Mouse (Mus musculus) adrenal gland, postnatal 10 days (tissue): ENCODE measurements around the gene Tmem268. TPM values are rescaled to one million over a fixed set of nuclear protein-coding genes. Genes with fewer than 3 reads are reported as not detected.

ENCODE experiments used
- DNase-seq: peaks from one replicate; pipeline ENCODE4 v3.0.0; 2021; ENCODE audit warnings: mixed read lengths
- long read RNA-seq, 2 experiments: library from polyadenylated mRNA; stranded (forward); transcript quantifications; one replicate each; pipeline ENCODE4 v2.0.0; 2021
- total RNA-seq, 2 experiments: library from RNA; stranded (reverse); gene quantifications; 2 replicates each; pipeline ENCODE4 v1.2.3; 2021

The Tmem268 gene
- total RNA-seq: 10 to 100 TPM; 10.8 to 15.0 TPM
- long read RNA-seq, experiment 1, transcript Tmem268-201 (10 exons, 3,765 nt): major isoform, 11 of 27 reads
- long read RNA-seq, experiment 1, partial matches to known transcripts: 2 of 27 reads
- long read RNA-seq, experiment 1, other reads (novel, unspliced or antisense): 14 of 27 reads
- long read RNA-seq, experiment 2, partial matches to known transcripts: 0 of 14 reads
- long read RNA-seq, experiment 2, other reads (novel, unspliced or antisense): 10 of 14 reads

DNA sequence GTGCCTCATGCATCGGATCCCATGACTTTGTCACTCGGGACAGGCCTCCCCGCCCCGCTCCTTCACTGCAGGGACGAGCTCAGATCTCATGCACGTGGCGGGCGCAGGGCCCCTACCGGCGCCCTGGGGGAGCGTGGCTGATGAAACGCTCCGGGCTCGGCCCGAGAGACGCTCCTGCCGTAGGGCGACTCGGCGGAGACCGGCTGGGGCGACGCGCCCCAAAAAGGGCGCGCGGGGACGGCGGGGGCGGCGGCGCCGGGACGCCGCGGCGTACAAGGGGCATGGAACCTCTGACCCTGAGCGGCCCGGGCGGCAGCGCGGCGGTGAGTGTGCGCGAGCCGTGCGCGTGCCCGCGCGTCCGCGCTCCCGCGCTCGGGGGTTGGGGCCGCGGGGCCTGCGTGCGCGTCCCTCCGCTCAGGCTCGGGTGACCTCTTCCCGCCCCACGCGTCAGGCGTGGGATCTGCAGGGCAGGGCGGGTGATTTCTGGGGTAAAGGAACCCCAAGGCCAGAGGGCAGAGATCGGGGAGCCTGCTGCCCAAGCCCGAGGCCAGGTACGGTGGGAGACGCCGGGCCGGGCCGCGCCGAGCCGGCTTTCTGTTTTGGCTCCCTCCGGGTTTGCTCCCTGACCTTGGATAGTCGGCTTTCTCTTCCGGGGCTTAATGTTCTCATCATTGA lies at the start of gene Tmem268:
TSS of gene Tmem268 (plus strand) at position 375 of the 675 bp plus-strand sequence.
- peak; percentile 89 for DNase-seq

DNA sequence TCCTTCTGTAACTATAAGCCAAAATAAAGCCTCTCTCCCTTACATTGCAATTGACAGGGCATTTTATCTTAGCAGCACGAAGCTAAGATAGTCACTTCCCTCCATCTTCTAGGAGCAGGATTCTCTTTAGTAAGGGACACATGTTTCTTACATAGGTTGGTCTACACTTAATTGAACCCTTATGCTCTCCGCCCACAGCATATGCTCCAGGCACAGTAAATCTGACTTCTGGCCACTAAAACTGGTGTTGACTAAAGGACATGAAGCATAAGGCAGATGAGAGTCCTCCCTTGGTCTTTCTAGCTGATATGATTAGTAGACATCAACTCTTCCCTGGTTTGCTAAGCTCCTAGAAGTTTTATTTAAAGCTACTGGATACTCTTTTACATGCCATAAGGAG lies 45.7 kb upstream of the Tmem268 start:
- DNase-seq: no peak

DNA sequence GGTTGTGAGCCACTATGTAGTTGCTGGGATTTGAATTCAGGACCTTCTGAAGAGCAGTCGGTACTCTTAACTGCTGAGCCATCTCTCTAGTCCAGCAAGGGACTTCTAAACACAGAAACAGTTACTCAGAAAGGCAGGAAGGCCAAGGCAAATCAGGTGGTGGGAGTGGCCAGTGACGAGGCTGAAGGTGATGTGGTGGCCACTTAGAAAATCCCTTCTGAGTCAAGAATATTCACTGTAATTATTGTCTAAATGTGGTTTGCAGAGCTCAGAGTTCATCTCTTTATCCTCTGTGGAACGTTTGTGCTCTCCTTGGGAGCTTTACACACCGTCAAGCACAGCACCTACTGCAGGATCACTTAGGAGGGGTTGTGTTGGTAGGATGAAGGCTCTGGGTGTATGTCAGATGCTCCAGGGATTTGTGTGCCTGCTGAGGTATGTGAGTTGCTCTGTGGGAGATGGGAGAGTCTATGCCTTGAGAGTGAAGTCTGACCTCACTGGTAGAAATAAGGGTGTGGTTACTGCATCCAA lies 44.1 kb upstream of the Tmem268 start:
- DNase-seq: no peak

DNA sequence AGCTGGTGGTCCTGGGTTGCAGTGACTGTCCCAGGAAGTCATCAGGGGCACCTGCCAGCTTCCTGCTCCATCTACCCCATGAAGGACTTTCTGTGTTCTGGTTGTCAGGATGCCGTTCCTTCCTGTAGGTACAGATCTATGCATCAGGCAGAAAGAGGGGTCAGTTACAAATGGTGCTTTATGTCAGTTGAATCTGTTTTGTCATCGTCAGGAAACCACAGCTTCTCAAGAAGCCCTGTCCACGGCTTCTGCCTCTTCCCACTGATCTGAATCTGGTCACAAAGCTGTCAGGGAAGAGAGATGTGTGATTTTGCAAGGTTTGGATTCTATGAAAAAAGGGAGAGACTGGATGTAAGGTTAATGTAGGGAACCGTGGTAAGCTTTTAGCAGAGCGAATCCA lies 43.6 kb upstream of the Tmem268 start:
- DNase-seq: no peak

DNA sequence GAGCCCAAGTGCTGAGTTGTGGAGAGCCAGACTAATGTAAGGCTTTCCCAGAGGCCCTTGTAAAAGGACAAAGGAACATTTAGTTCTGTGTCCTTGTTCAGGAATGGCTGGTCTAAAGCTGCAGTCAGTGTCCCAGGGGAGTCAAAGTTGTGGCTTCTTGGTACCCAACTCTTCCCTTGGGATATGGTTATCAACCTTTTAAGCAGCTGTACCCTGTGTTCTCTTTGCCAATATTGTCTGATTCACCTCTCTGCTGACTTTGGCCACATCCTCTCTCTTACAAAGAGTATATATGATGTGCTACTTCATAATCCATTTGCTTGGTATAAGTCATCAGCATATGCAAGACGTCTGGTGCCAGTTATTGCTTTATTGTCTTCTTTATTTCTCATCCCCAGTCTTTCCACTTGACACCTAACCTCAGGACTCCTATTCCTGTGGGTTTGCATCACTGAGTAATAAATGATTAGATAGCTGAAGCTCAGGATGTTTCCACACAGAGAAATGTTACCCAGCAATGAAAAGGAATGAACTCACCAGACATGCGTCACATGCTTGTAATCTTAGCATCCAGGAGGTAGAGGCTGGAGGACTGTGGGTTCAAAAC lies 36.7 kb upstream of the Tmem268 start:
- DNase-seq: no peak

DNA sequence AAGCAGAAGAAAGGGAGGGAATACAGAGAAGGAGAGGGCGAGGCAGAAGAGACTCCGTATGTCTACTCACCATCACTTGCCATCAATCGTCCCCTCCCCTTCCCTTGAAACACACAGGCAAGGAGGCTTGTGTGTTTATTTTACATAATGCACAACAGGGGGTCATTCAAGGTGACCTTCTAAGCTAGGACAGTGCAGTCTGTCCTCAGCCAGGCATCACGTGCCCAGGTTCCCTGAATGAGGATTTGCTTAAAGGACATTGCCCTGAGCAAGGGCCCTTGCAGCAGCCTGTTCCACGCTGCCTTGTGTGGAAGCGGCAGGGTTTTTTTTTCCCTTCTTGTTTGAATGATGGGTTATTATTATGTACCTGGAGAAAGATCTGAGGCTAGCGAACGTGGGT lies 33.1 kb upstream of the Tmem268 start:
- DNase-seq: no peak

DNA sequence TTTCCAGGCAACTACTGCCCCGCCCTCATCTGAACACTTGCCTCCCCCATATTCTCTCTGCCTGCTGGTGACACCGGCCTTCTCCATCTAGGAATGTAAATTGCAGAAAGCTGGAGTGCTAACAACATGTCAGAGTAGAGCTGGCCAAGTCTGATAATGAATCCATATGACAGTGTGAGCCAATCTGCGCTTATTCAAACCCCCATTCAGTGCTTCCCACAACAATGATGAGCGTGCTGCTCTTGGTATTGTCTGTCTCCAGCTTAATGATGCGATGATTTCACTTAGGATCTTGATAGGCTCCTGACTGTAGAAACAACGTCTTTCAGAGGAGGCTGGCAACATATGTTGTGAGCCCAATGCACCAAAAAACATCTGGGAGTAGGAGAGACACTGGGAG lies 29.6 kb upstream of the Tmem268 start:
- no peak for DNase-seq

DNA sequence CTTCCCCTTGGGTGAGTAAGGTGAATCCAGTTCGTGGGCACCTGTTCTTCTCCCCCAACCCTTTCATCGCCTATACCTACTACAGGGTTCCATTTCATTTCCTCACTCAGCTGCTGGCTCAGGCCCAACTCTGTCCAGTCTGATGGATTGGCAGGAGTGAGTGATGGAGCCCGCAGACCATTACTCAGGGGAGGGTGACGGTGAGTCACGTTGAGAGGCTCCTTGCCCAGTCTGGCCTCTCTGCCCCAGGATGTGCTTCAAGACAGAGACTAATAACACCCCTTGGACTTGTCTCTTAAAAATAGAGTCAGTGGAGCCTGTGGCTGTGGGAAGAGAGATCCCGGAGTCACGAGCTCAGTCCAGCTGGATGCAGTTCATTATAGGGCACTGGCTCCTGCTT lies 28.2 kb upstream of the Tmem268 start:
- DNase-seq: peak; percentile 41

DNA sequence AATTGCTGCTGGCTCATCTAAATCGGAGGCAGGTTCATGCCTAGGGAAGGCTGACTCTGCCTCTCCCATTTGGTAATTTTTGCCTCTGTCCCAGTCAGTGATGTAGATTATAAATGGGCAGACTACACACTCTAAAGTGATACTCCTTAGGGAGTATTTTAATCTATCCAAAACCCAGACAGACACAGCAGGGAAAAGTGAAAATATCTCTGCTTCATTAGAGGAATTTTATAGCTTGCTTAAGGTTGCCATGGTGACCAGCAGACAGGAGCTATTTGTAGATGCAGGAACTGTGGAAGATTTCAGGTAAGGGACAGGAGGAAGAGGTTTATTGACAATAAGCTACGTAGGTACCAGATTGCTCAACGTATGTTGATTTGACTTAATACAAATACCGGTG lies 21.0 kb upstream of the Tmem268 start:
- DNase-seq: no peak

DNA sequence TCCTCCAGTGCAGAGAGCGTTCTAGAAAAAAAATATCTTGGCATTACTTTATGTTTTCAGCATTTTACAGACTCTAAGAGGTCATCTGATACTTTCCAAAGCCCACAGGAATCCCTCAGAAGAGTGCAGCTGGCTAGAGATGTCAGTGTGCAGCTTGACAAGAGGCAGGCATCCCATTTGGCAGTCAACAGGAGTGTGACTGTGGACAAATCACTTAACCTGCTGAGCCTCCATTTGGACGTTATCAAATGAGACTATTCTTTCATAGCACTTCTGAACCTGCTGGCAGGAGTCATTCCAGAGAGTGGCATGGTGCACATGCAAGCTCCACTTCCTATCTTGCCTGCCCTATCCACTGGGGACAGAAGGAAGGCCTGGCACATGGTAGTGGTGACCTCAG lies 16.4 kb upstream of the Tmem268 start:
- DNase-seq: no peak

DNA sequence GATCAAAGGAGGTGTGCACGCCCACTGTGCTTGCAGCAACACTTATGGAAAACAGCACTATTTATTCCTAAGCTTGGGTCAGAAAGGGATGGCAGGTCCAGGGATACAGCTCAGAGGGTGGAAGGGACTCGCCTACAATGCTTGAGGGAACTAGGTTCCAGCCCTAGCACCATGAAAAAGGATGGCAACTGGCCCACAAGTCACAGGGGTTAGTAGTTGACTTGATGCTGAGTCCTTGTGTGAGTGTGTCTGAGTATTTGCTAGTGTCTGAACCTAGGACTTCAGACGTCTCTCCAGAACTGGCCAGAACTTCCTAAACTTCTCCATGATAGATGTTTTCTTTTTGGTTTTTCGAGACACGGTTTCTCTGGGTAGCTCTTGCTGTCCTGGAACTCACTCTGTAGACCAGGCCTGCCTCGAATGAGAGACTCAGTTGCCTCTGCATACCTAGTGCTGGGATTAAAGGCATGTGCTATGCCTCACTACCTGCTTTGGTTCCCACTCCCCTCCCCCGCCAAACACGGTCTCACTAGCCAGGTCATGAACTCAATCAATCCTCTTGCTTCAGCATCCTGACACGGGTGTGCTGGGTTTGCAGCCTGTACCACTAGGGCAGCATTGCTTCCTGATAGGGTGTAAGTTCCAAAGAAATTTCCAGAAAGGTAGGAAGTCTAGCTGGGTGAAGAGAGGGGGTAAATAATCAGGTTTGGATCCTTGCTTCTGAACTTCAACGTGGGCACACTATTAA lies 14.7 kb upstream of the Tmem268 start:
- no peak for DNase-seq

DNA sequence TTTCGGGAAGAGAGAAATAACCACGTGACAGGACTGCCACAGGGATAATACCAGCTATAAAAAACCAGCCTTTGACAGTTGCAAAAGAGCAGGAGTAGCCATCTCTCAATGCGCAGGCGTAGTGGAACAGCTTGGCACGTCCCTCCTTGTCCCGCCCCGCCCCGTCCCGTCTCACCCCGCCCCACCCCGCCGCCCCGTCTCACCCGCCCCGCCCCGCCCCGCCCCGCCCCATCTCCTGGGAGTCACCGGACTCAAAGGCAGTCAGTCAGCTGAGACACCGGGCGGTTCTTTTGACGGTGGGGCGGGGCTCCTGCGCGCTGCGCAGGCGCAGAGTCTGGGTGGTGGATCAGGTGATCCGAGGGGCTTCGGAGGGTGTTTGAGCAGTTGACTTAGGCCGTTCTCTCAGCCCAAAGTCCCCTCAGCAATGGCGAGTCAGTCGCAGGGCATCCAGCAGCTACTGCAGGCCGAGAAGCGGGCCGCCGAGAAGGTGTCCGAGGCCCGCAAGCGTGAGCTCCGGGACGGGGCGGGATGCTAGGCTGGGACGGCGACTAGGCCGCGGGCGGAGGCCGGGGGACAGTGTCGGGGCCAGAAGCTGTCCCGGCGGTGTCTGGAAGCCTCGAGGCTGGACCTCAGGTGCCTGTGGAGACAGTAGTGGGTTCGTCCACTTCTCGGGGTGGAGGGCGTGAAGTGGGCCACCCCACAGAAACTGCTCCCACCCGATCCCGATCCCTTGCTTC lies 13.9 kb upstream of the Tmem268 start, which contains the start of gene Atp6v1g1:
TSS of gene Atp6v1g1 (plus strand) at position 279 of the 737 bp plus-strand sequence.
- peak; percentile 96 for DNase-seq

DNA sequence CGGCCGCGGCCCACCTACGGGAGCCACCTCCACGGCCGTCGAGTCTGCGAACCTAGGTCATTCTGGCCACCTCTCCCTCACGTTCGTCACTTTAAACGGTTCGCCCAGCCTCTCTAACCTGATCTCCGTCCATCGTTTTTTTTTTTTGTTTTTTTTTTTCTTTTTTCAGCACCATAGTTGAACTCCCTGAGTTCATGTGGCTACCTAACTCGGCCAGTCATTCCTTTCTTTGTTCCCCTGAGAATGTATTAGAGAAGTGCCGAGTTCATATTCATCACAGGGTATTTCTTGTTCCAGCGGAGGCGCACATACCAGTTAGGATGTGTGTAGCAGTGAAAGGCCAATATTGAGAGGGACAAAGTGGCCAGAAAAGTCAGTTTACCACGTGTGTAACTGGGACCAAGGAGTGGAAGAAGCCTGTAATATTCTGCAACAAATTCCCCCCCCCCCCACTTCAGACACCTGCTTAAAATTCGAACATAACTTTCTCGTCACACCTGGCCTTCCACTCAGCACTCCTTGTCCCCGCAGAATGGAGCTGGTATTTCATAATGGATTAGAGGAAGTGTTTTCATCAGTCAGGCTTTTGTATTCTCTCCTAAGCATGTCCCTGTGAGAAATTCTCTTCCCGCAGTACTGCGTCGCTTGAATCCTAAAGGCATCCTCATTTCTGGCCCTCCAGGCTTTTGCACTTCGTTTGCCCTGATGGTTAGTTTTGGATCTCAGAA lies 13.2 kb upstream of the Tmem268 start:
- DNase-seq: no peak

DNA sequence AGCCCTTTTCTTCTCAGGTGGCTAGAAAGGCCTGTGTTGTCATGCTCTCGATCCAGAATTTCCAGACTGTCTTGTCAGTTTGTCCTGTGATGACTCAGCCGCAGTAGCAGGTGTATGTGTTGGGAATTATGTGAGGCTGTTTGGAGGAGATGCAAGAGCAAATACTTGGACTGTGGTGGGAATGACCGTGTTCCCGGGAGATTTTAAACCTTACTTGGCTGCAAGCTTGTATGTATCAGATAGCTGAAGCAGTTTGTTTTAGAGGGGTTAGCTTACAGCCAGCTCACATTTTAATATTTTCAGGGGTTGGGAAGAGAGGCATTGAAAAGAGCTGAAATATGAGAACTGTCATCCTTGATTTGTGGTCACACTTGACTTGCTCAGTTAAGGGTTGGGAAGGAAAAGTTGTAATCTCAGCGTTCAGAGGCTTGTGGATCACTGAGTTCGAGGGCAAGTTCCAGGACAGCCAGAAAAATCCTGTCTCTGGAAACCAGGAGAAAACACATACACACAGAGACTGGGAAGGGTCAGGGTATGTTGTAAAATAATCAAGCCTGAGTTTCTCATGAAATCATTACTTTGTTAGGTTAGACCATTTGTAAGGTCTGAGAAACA lies 12.0 kb upstream of the Tmem268 start:
- no peak for DNase-seq

DNA sequence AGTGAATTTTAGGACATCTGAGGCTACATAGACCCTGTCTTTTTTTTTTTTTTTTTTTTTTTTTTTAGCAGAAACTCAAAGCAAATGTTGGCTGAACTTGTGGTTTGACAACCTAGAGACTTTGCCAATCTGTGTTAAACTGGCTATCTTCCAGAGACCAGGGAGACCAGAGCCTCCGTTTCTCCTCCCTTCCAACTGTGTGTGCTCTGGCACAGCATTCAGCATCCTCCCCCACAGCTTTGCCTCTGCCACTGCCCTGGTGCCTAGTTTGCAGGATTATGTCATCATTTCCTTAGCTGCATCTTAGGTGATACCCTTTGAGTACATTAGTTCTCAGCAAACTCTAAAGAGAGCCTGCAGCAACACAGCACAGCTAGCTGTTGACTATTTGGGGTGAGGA lies 10.8 kb upstream of the Tmem268 start:
- no peak for DNase-seq

DNA sequence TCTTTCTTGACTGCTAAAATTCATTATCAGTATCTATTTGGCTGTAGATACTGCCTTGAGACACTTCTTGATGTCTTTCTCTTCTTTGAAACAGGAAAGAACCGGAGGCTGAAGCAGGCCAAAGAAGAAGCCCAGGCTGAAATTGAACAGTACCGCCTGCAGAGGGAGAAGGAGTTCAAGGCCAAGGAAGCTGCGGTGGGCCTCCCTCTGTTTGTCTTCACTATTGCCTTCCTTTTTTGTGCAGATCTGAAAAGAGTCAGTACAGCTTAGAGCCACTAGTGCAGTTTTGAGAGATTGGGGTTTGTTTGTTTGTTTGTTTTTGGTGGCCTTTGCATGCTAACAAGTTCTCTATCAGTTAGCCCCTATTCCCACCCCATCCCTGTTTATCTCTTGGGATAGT lies 10.1 kb upstream of the Tmem268 start:
- no peak for DNase-seq

DNA sequence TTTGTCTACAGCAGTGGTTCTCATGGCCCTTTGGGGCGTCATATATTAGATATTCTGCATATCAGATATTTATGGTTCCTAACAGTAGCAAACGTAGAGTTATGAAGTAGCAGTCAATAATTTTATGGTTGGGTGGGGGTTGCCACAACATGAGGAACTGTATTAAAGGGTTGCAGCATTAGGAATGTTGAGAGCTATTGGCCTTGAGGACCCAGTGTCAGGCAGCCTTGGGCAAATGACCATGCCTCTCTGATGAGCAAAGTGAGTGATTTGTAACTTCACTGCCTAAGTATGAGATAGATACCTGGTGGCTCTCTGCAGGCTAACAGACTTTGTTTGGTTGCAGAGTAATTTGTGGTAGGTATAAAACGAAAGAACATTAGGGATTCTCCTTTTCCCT lies 7.7 kb upstream of the Tmem268 start:
- no peak for DNase-seq

DNA sequence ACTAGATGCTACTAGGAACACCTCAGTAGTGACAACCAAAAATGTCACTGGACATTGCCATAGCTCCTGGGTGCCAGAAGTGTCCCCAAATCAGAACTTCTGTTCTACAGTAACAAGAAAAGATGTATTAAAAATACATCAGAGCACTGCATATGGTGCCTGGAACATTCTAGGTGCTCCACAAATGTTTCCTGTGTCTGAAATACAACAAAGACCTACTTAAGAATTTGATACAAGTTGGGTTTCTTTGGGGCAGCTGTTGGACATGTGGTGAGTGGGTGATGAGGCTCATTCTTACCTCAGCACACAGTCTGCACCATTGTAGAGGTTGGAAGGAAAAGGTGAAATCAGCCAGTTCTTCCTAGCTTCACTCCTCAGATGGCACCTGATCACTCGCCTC lies 5.7 kb upstream of the Tmem268 start:
- DNase-seq: no peak

DNA sequence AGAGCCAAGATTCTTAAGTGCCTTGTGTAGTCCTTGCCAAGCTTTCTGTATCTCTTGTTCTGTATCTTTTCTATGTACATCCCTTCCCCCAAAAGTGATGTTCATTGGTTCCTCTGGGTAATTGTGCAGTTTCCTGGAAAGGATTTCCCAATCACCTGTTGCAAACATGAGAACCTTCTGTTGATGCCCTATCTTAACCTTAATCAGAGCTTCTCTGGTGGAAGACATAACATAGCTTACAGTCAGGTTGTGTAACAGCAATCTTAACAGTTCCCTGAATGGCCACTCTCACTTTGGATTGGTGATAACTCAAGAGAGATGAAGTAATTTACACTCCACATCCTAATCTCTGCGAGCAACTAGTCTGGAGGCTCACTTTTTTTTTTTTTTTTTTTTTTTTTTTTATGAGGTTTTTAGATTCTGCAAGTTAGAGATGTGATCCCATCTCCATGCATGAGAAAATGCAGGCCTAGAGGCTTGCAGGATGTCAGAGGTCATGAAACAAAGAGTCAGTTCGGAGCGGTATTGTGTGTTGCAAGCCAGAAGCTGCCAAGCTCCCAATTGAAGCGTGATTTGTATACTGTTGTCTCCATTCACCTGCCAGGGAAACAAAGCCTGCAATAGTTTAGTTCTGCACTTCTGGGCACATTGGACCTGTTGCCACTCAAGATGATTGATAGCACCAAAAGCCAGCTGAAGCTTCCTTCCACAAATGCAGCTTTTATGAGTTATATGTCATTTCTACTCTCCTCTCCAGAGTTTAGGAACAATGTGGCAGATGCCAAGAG lies 4.6 kb upstream of the Tmem268 start:
- DNase-seq: no peak

DNA sequence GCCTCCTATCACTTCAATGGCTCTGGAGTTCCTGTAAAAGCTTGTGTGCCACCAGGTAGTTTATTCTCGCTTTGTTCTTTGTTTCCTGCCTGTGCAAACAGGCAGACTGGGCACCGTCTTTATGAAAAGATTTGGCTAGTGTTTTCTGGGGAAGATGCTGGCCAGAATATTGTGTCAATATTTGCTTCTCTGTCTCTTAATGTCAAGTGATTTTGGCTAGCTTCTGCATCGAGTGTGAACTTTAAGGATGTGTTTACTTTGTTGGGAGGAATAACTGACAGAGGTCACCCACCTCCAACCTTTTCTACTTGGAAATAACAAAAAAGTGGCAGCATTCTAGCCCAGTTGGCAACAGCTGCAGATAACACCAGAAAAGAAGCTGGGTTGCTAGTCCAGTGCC lies 4.0 kb upstream of the Tmem268 start:
- DNase-seq: no peak
